Mouse (Mus musculus) liver, embryonic 16.5 days (tissue): ENCODE results near the gene Prss56. TPM values are rescaled to one million over a fixed set of nuclear protein-coding genes. Genes with fewer than 3 reads are reported as not detected.

Source experiments
- ATAC-seq: fragments of 200-750 bp; cut with Nextera tagmentation; 2 replicates; pipeline ENCODE4 v1.8.0; 2017; ENCODE audit warnings: low read depth, mild to moderate bottlenecking, moderate number of reproducible peaks, moderate library complexity
- H3K27ac ChIP-seq: fragments of 300-500 bp; sonication (generic); 2 replicates; pipeline ENCODE4 v1.5.1; 2014; ENCODE audit warnings: mild to moderate bottlenecking, low read length
- H3K27me3 ChIP-seq: fragments of 300-500 bp; sonication (generic); 2 replicates; pipeline ENCODE4 v1.6.1; 2014; ENCODE audit warnings: low read depth, low read length, mixed read lengths; ENCODE audit not compliant: control insufficient read depth, insufficient read depth
- H3K36me3 ChIP-seq: fragments of 300-500 bp; sonication (generic); 2 replicates; pipeline ENCODE4 v1.6.1; 2014; ENCODE audit warnings: mild to moderate bottlenecking; ENCODE audit not compliant: control insufficient read depth, insufficient read depth
- H3K4me1 ChIP-seq: fragments of 300-500 bp; sonication (generic); 2 replicates; pipeline ENCODE4 v1.6.1; 2014; ENCODE audit warnings: low read depth, low read length, mixed read lengths; ENCODE audit not compliant: control insufficient read depth
- H3K4me2 ChIP-seq: fragments of 300-500 bp; sonication (generic); 2 replicates; pipeline ENCODE4 v1.6.1; 2014; ENCODE audit warnings: low read depth, low read length, mixed read lengths
- H3K4me3 ChIP-seq: fragments of 300-500 bp; sonication (generic); 2 replicates; pipeline ENCODE4 v1.5.1; 2014; ENCODE audit warnings: low read depth, mild to moderate bottlenecking, low read length
- H3K9ac ChIP-seq: fragments of 300-500 bp; sonication (generic); 2 replicates; pipeline ENCODE4 v1.6.1; 2014; ENCODE audit warnings: low read depth, low read length
- H3K9me3 ChIP-seq: fragments of 300-500 bp; sonication (generic); replicated peaks from 2 replicates; pipeline ENCODE4 v1.6.1; 2016; ENCODE audit warnings: low read length; ENCODE audit not compliant: control insufficient read depth
- WGBS: fragments of 180-500 bp; shearing (Covaris S2); extraction: QIAGEN DNeasy Blood & Tissue Kit; methylation state at CpG from one replicate; pipeline ENCODE4 v1.1.7; 2014; ENCODE audit not compliant: insufficient replicate concordance; 5-methylcytosine and 5-hydroxymethylcytosine counted together
- polyA plus RNA-seq: library from polyadenylated mRNA; unstranded; fragments of >200 nt; fragmentation: Nextera tagmentation; extraction: Ambion mirVana; gene quantifications from 2 replicates; pipeline ENCODE4 v1.2.1, GENCODE M21; 2015

Prss56 gene
- polyA plus RNA-seq, 1 experiment from 2014 or later = not detected

DNA sequence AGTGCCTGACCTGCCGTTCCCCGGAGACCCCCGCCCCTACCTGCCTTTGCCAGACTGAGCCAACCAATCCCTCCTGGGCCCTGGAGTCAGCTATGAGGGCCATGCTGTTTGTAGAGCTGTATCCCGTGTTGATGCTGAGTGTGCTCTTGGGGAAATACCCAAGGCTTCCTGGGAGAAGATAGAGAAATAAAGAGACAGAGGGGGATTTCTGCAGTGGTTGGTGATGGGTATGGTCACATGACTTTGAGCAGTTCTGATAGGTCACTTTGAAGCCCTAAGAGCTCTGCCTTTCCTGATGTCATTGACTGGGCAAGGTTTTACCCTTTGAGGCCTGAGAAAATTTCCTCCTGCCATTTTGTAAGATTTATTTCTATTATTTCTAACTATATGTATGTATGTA lies 28.3 kb downstream of the Prss56 start:
- H3K27ac ChIP-seq = no peak overlapping the region
- peaks cover 22% of the 10 kb centered on the region for H3K4me1 ChIP-seq
- H3K27me3 ChIP-seq = peaks cover 13% of the 10 kb centered on the region; the same call in 1 of the 2 replicates
- H3K4me2 ChIP-seq = no peak overlapping the region
- no peak for ATAC-seq
- 55% methylated on average over 4 of the region's 4 CpGs for WGBS
- H3K9me3 ChIP-seq = no peaks in the 10 kb centered on the region
- H3K4me3 ChIP-seq = no peak overlapping the region
- no peaks in the 10 kb centered on the region for H3K36me3 ChIP-seq
- no peak overlapping the region for H3K9ac ChIP-seq

DNA sequence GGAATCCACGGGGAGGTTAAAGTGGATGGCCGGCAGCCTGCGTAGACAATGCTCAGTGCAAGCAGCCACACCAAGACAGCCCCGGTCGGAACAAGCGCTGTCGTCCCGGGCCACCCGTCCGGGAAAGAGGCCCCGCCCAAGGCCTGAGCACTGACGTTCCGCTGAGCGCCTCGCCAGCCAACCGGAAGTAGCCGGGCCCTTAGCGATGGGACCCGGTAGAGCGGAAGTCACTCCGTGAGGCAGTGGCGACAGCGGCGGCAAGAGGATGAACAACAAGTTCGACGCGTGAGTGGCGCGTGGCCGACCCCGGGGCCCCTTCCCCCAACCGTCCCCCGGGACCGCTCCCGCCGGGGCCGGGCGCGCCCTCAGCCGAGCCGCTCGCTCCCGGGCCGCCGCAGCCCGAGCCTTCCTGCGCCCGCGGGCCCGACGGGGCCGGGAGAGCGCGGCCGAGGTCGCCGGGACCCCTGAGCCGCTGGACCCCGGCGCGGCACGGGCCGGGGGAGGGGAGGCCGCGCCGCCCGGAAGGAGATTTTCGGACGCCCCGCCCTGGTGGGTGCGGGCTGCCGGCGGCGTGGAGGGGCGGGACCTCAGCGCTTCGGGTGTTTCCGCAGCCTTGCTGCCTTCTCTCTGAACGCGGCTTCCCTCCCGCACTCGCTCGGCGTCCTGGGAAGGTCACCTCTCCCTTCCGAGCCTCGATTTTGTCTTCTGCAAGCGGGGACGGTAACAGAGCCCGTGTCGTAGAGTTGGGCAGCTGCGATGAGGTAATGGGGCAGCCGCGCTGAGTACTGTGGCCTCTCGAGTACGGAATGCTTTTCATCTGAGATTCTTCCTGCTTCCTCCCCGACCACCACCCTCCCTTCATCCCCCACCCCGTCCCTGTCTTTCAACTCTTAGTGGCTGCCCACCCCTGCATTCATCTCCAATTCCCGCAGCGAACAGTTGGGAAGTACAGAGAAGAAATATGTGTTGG lies 30.9 kb downstream of the Prss56 start, which contains the start of gene Eif4e2:
Gene Eif4e2 (plus strand): TSS at position 180 of the 970 bp plus-strand sequence.
- peaks cover 30% of the 10 kb centered on the region for H3K4me1 ChIP-seq
- H3K4me2 ChIP-seq = peak within 1 kb of the TSS; percentile 87
- H3K27ac ChIP-seq = peak within 1 kb of the TSS; percentile 99
- peak; percentile 97 for ATAC-seq
- peak within 1 kb of the TSS; percentile 96 for H3K4me3 ChIP-seq
- H3K9ac ChIP-seq = peak within 1 kb of the TSS; percentile 99
- under 1% methylated on average over 78 of the region's 99 CpGs for WGBS
- H3K27me3 ChIP-seq = no peaks in the 10 kb centered on the region
- no peaks in the 10 kb centered on the region for H3K9me3 ChIP-seq
- no peaks in the 10 kb centered on the region for H3K36me3 ChIP-seq

DNA sequence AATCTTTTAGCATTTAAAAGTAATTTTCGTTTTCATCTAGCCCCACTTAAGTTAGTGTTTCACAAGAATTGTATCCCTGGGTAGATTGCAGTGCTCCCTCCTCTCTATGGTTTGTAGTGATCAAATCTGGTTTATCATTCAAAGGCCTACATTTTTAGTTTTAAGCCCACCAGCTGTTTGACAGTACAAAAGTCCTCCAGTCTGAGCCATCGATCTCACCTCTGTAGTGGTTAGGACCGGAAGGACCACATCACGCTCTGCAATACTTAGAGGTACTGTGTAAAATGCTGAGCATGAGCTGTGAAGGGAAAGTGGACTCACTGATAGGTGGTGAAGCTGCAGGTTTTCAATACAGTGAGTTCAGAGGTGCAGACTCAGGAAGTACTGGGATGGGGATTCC lies 31.6 kb downstream of the Prss56 start:
- Histone ChIP-seq H3K27me3 (no peaks in the 10 kb centered on the region), H3K4me3 (peak overlapping the region; percentile 96), H3K27ac (peak overlapping the region; percentile 99), H3K4me1 (peaks cover 30% of the 10 kb centered on the region), H3K4me2 (peak overlapping the region; percentile 87), H3K9me3 (no peaks in the 10 kb centered on the region), H3K36me3 (no peaks in the 10 kb centered on the region), H3K9ac (peak overlapping the region; percentile 99)
- WGBS = 10% methylated on average over 4 of the region's 4 CpGs
- no peak for ATAC-seq

DNA sequence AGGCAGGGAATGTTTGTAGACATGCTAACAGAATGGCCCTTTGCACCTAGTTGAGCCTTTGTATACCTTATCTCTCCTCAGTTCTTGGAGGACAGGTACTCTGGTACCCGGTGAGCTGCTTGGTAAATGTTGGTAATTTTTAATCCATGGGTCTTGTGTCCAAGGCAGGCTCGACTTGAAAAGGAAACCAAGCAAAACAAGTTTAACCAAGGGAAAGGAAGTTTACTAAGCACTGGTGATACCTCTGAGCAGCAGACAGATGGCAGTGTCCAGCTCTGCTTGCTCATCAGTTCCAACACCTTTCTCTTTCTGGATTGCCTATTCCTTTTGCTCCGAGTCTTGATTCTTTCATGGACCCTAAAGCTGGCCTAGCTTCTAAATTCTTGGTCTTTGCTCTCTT lies 34.8 kb downstream of the Prss56 start:
- Histone ChIP-seq H3K9ac (no peak overlapping the region), H3K27me3 (no peaks in the 10 kb centered on the region), H3K36me3 (peaks cover 23% of the 10 kb centered on the region), H3K4me3 (no peak overlapping the region), H3K4me2 (no peak overlapping the region; the same call in 1 of the 2 replicates), H3K9me3 (no peaks in the 10 kb centered on the region), H3K4me1 (peaks cover 30% of the 10 kb centered on the region), H3K27ac (no peak overlapping the region)
- no peak for ATAC-seq
- 50% methylated on average over 3 of the region's 3 CpGs for WGBS

DNA sequence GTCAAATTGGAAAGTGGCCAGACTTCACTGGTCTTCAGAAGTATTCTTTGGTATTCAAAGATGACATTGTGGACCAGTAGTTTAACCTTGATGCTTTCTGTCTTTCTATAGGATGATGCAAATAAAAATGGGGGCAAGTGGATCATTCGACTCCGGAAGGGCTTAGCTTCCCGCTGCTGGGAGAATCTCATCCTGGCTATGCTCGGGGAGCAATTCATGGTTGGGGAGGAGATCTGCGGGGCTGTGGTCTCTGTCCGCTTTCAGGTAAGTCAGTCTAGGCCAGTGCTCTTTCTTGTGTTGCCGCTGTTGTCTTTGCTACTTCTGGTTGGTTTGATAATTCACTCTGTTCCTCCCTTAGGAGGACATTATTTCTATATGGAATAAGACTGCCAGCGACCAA lies 42.6 kb downstream of the Prss56 start:
- Histone ChIP-seq H3K4me2 (no peak overlapping the region), H3K27ac (no peak overlapping the region), H3K36me3 (peaks cover 58% of the 10 kb centered on the region), H3K4me3 (no peak overlapping the region), H3K4me1 (no peaks in the 10 kb centered on the region; the same call in 1 of the 2 replicates), H3K9ac (no peak overlapping the region), H3K9me3 (no peaks in the 10 kb centered on the region), H3K27me3 (no peaks in the 10 kb centered on the region)
- no peak for ATAC-seq
- 84% methylated on average over 8 of the region's 8 CpGs for WGBS

DNA sequence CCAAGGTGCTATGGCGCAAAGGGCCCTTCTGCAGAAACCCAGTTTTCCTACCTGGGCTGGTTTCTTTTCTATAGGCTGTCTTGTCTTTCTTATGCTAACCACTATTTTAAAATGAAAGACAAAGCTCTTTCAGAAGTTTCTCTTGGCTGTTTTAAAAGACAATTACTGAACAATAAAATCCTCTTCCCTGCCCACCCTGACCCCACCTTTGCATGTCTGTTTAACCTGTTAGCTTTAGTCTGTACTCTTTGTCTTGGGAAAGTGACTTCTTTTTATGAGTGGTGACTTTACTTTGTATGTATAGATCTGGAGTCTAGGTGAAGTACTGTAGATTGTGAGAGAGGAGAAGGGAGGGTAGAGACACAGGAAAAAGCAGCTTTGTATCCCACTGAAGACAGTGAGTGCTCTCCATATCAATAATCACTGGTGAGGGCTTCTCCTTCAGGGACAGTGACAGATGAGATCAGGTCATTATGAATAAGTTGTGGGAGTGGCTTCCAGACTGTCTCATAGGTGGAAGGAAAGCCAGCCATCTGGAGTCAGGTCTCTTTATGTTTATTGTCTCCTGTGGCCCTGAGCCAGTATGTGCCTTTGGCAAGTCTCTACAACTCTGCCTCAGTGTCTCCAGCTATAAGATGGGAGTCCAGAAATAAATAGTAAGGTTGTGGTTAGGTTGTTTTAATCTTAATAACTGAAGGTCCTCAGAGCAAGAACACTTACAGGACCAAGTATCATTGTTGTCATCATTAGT lies 43.5 kb downstream of the Prss56 start:
- H3K9ac ChIP-seq = no peak overlapping the region
- H3K27ac ChIP-seq = no peak overlapping the region
- no peaks in the 10 kb centered on the region; the same call in 1 of the 2 replicates for H3K4me1 ChIP-seq
- peaks cover 51% of the 10 kb centered on the region for H3K36me3 ChIP-seq
- H3K27me3 ChIP-seq = no peaks in the 10 kb centered on the region
- H3K4me2 ChIP-seq = no peak overlapping the region
- 89% methylated on average over 1 of the region's 1 CpGs for WGBS
- no peak for ATAC-seq
- H3K4me3 ChIP-seq = no peak overlapping the region
- no peaks in the 10 kb centered on the region for H3K9me3 ChIP-seq

DNA sequence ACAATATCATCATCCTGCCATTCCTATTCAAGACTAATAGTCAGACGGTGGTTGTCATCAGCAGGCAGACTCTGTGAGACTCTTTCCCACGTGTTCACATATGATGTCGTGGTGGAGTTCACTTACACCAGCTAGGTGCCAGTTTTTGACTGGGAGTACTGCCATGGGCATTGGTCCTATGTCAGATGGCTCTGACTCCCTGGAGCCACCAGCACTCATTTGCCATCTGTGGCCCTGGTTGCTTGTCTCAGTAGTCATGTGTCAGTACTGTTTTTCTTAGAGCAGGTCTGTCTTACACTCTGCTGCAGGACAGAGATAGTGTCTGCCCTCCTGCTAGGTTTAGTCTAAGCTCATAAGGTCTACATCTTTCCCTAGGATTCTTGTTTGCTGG lies 44.0 kb downstream of the Prss56 start:
- 77% methylated on average over 3 of the region's 3 CpGs for WGBS
- no peak overlapping the region for H3K4me2 ChIP-seq
- no peaks in the 10 kb centered on the region for H3K27me3 ChIP-seq
- H3K9me3 ChIP-seq = no peaks in the 10 kb centered on the region
- no peak overlapping the region for H3K9ac ChIP-seq
- no peak for ATAC-seq
- no peak overlapping the region for H3K4me3 ChIP-seq
- no peaks in the 10 kb centered on the region; the same call in 1 of the 2 replicates for H3K4me1 ChIP-seq
- H3K27ac ChIP-seq = no peak overlapping the region
- peaks cover 46% of the 10 kb centered on the region for H3K36me3 ChIP-seq

DNA sequence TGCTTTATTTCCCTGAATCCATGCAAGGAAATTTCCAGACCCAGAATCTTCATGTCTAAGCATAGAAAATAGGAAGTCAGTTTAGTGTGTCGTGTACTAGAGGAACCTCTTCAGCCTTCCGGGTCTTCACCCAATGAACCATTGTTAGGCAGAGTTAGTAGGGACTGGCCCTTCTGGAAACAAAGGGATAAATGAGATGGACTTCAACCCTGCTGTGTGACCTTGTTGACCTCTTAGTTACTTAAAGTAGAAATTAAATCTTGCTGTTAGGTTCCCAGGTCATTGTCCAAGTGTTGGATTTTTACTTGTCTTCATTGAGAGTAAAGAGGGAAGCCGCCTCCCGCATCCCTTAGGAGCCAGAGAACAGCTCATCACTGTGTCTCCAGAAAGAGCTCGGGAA lies 47.5 kb downstream of the Prss56 start:
- Histone ChIP-seq H3K4me1 (no peaks in the 10 kb centered on the region; the same call in 1 of the 2 replicates), H3K27ac (no peak overlapping the region), H3K4me3 (no peak overlapping the region), H3K9ac (no peak overlapping the region), H3K36me3 (peaks cover 29% of the 10 kb centered on the region), H3K27me3 (no peaks in the 10 kb centered on the region), H3K4me2 (no peak overlapping the region), H3K9me3 (no peaks in the 10 kb centered on the region)
- ATAC-seq = no peak
- WGBS = 72% methylated on average over 5 of the region's 5 CpGs
